ENCODE assay signal across 7 mouse cellular contexts in genomic region chr11:102406401-102406800, GRCm38 (mm10). TPM values are rescaled to one million over a fixed set of nuclear protein-coding genes. Genes with fewer than 3 reads are reported as not detected.
DNase-seq lines count a peak whose midpoint lies in the region; ATAC-seq and TF ChIP-seq lines count a peak whose summit lies in the region.

No protein-coding gene starts in this region.

- peak overlapping the region; percentile 87; the same call in 1 of the 2 replicates for H3K27ac ChIP-seq in lung, postnatal 0 days (ENCODE audit: low read length)
- no peak overlapping the region for H3K27ac ChIP-seq in forebrain, embryonic 11.5 days (ENCODE audit: low read depth, low read length)
- no peak overlapping the region for H3K27ac ChIP-seq in limb, embryonic 11.5 days (replicated peaks; ENCODE audit: low read depth, low read length)
- peak overlapping the region; percentile 94 for H3K27ac ChIP-seq in stomach, embryonic 15.5 days

- no peaks in the 10 kb centered on the region for H3K27me3 ChIP-seq in lung, postnatal 0 days (replicated peaks; ENCODE audit: insufficient read depth, low read length)
- H3K27me3 ChIP-seq in forebrain, embryonic 11.5 days (ENCODE audit: control insufficient read depth, insufficient read depth, low read length) = no peaks in the 10 kb centered on the region
- 0 out of 2 replicates have a peak, but pooled peaks cover 3% of the 10 kb centered on the region for H3K27me3 ChIP-seq in limb, embryonic 11.5 days (ENCODE audit: control insufficient read depth, insufficient read depth, low read length)
- H3K27me3 ChIP-seq in stomach, embryonic 15.5 days (replicated peaks) = peaks cover 4% of the 10 kb centered on the region; the same call in 1 of the 2 replicates

- TF ChIP-seq EP300 in lung, postnatal 0 days (IDR thresholded peaks at IDR 0.05) = no peak

- ATAC-seq in lung, postnatal 0 days = no peak
- ATAC-seq in forebrain, embryonic 11.5 days (replicated peaks; ENCODE audit: low FRiP score) = no peak
- no peak for ATAC-seq in limb, embryonic 11.5 days (ENCODE audit: insufficient number of reproducible peaks, low FRiP score, low TSS enrichment, low read depth)
- ATAC-seq in stomach, embryonic 15.5 days (ENCODE audit: insufficient read depth, low FRiP score, low read depth) = no peak

- H3K9ac ChIP-seq in lung, postnatal 0 days (replicated peaks; ENCODE audit: low read depth) = peak overlapping the region; percentile 68
- peak overlapping the region; percentile 89 for H3K9ac ChIP-seq in forebrain, embryonic 11.5 days (ENCODE audit: low read length)
- H3K9ac ChIP-seq in limb, embryonic 11.5 days (ENCODE audit: low read length) = peak overlapping the region; percentile 19; the same call in 1 of the 2 replicates
- H3K9ac ChIP-seq in stomach, embryonic 15.5 days = peak overlapping the region; percentile 86; the same call in 1 of the 2 replicates

- H3K9me3 ChIP-seq in lung, postnatal 0 days (ENCODE audit: low read length) = no peaks in the 10 kb centered on the region
- H3K9me3 ChIP-seq in forebrain, embryonic 11.5 days (ENCODE audit: control insufficient read depth, low read length) = no peaks in the 10 kb centered on the region
- H3K9me3 ChIP-seq in limb, embryonic 11.5 days (ENCODE audit: control insufficient read depth, low read length) = no peaks in the 10 kb centered on the region
- no peaks in the 10 kb centered on the region for H3K9me3 ChIP-seq in stomach, embryonic 15.5 days

- H3K4me3 ChIP-seq in lung, postnatal 0 days (ENCODE audit: low read depth, low read length) = peak overlapping the region; percentile 81
- peak overlapping the region; percentile 77 for H3K4me3 ChIP-seq in forebrain, embryonic 11.5 days (ENCODE audit: low read depth, low read length)
- H3K4me3 ChIP-seq in limb, embryonic 11.5 days (ENCODE audit: low read depth, low read length) = peak overlapping the region; percentile 76
- peak overlapping the region; percentile 90 for H3K4me3 ChIP-seq in stomach, embryonic 15.5 days (replicated peaks)

- peak overlapping the region; percentile 68 for H3K4me2 ChIP-seq in lung, postnatal 0 days (replicated peaks; ENCODE audit: low read depth, low read length)
- H3K4me2 ChIP-seq in forebrain, embryonic 11.5 days (ENCODE audit: low read depth, low read length, severe bottlenecking) = peak overlapping the region; percentile 82
- H3K4me2 ChIP-seq in limb, embryonic 11.5 days (ENCODE audit: low read depth, severe bottlenecking) = peak overlapping the region; percentile 87
- peak overlapping the region; percentile 86 for H3K4me2 ChIP-seq in stomach, embryonic 15.5 days

- WGBS in lung, postnatal 0 days = 14% methylated on average over 3 of the region's 3 CpGs
- WGBS in forebrain, embryonic 11.5 days = 13% methylated on average over 3 of the region's 3 CpGs
- WGBS in limb, embryonic 11.5 days = 4% methylated on average over 3 of the region's 3 CpGs
- WGBS in stomach, embryonic 15.5 days = 1% methylated on average over 3 of the region's 3 CpGs

- no peak for DNase-seq in lung, postnatal 0 days (ENCODE audit: low spot score)
- DNase-seq in lung, postnatal 36 days = no peak
- DNase-seq in forebrain, embryonic 11.5 days (ENCODE audit: low spot score) = no peak
- DNase-seq in limb, embryonic 11.5 days (ENCODE audit: low spot score) = no peak
- no peak for DNase-seq in ovary, postnatal 10 days (ENCODE audit: low spot score)
- DNase-seq in adrenal gland, adult 8-10 months = no peak

- peaks cover 9% of the 10 kb centered on the region; the same call in 1 of the 2 replicates for H3K4me1 ChIP-seq in lung, postnatal 0 days (ENCODE audit: insufficient read depth, low read depth, low read length)
- H3K4me1 ChIP-seq in forebrain, embryonic 11.5 days (replicated peaks; ENCODE audit: control insufficient read depth, insufficient read depth, low read length) = peaks cover 13% of the 10 kb centered on the region
- peaks cover 13% of the 10 kb centered on the region for H3K4me1 ChIP-seq in limb, embryonic 11.5 days (ENCODE audit: control insufficient read depth, insufficient read depth, low read length)
- H3K4me1 ChIP-seq in stomach, embryonic 15.5 days = peaks cover 22% of the 10 kb centered on the region

- H3K36me3 ChIP-seq in lung, postnatal 0 days (ENCODE audit: insufficient read depth, low read length) = peaks cover 10% of the 10 kb centered on the region
- peaks cover 9% of the 10 kb centered on the region for H3K36me3 ChIP-seq in forebrain, embryonic 11.5 days (ENCODE audit: control insufficient read depth, insufficient read depth, low read length)
- H3K36me3 ChIP-seq in limb, embryonic 11.5 days (ENCODE audit: control insufficient read depth, insufficient read depth, low read length) = peaks cover 15% of the 10 kb centered on the region
- H3K36me3 ChIP-seq in stomach, embryonic 15.5 days = peaks cover 19% of the 10 kb centered on the region

- TF ChIP-seq CTCF in lung, postnatal 0 days (IDR thresholded peaks at IDR 0.05) = no peak

RNA-seq across cellular contexts. Expression of gene Slc25a39, which starts 1.3 kb away (rescaled TPM):
- 214 TPM in 2 replicates for polyA plus RNA-seq in lung, postnatal 0 days (2015; fragmentation: Nextera tagmentation; extraction: Ambion mirVana)
- polyA plus RNA-seq in forebrain, embryonic 11.5 days (2014; fragmentation: Nextera tagmentation; extraction: Ambion mirVana) = 196 and 214 TPM in 2 replicates
- 166 and 180 TPM in 2 replicates for polyA plus RNA-seq in limb, embryonic 11.5 days (2014; fragmentation: Nextera tagmentation; extraction: Ambion mirVana)
- polyA plus RNA-seq in stomach, embryonic 15.5 days (2015; fragmentation: Nextera tagmentation; extraction: Ambion mirVana) = 256 and 259 TPM in 2 replicates
- total RNA-seq in adrenal gland, adult 8-10 months (2022) = 100 to 1,000 TPM; 343 to 469 (median 379) TPM

RNA-seq across cellular contexts. Expression of gene Rundc3a, which starts 13.2 kb away (rescaled TPM):
- 1.7 and 1.9 TPM in 2 replicates for polyA plus RNA-seq in lung, postnatal 0 days (2015; fragmentation: Nextera tagmentation; extraction: Ambion mirVana)
- polyA plus RNA-seq in forebrain, embryonic 11.5 days (2014; fragmentation: Nextera tagmentation; extraction: Ambion mirVana) = 33.1 and 35.4 TPM in 2 replicates
- polyA plus RNA-seq in limb, embryonic 11.5 days (2014; fragmentation: Nextera tagmentation; extraction: Ambion mirVana) = 0.57 and 1.0 TPM in 2 replicates
- polyA plus RNA-seq in stomach, embryonic 15.5 days (2015; fragmentation: Nextera tagmentation; extraction: Ambion mirVana) = 8.8 and 9.2 TPM in 2 replicates
- 10 to 100 TPM; 53.9 to 83.9 (median 77.5) TPM for total RNA-seq in adrenal gland, adult 8-10 months (2022)

RNA-seq across cellular contexts. Expression of gene Grn, which starts 23.7 kb away (rescaled TPM):
- polyA plus RNA-seq in lung, postnatal 0 days (2015; fragmentation: Nextera tagmentation; extraction: Ambion mirVana) = 215 and 223 TPM in 2 replicates
- polyA plus RNA-seq in forebrain, embryonic 11.5 days (2014; fragmentation: Nextera tagmentation; extraction: Ambion mirVana) = 65.7 and 72.8 TPM in 2 replicates
- polyA plus RNA-seq in limb, embryonic 11.5 days (2014; fragmentation: Nextera tagmentation; extraction: Ambion mirVana) = 58.8 and 60.5 TPM in 2 replicates
- polyA plus RNA-seq in stomach, embryonic 15.5 days (2015; fragmentation: Nextera tagmentation; extraction: Ambion mirVana) = 155 and 161 TPM in 2 replicates
- 100 to 1,000 TPM; 171 to 220 (median 202) TPM for total RNA-seq in adrenal gland, adult 8-10 months (2022)

RNA-seq across cellular contexts. Expression of gene Slc4a1, which starts 40.4 kb away (rescaled TPM):
- polyA plus RNA-seq in lung, postnatal 0 days (2015; fragmentation: Nextera tagmentation; extraction: Ambion mirVana) = 9.7 and 9.8 TPM in 2 replicates
- polyA plus RNA-seq in forebrain, embryonic 11.5 days (2014; fragmentation: Nextera tagmentation; extraction: Ambion mirVana) = 33.8 and 36.8 TPM in 2 replicates
- 20.4 and 24.6 TPM in 2 replicates for polyA plus RNA-seq in limb, embryonic 11.5 days (2014; fragmentation: Nextera tagmentation; extraction: Ambion mirVana)
- polyA plus RNA-seq in stomach, embryonic 15.5 days (2015; fragmentation: Nextera tagmentation; extraction: Ambion mirVana) = 31.8 and 68.8 TPM in 2 replicates
- under 1 TPM; 0.06 to 0.70 (median 0.31) TPM for total RNA-seq in adrenal gland, adult 8-10 months (2022)

RNA-seq across cellular contexts. Expression of gene Fam171a2, which starts 41.1 kb away (rescaled TPM):
- polyA plus RNA-seq in lung, postnatal 0 days (2015; fragmentation: Nextera tagmentation; extraction: Ambion mirVana) = 3.2 and 3.4 TPM in 2 replicates
- polyA plus RNA-seq in forebrain, embryonic 11.5 days (2014; fragmentation: Nextera tagmentation; extraction: Ambion mirVana) = 11.0 and 11.2 TPM in 2 replicates
- 5.5 and 7.9 TPM in 2 replicates for polyA plus RNA-seq in limb, embryonic 11.5 days (2014; fragmentation: Nextera tagmentation; extraction: Ambion mirVana)
- polyA plus RNA-seq in stomach, embryonic 15.5 days (2015; fragmentation: Nextera tagmentation; extraction: Ambion mirVana) = 5.5 and 6.1 TPM in 2 replicates
- 1 to 10 TPM; 3.8 to 6.2 (median 5.0) TPM for total RNA-seq in adrenal gland, adult 8-10 months (2022)

Comparison
In these comparisons a context has a peak if more than half of its experiments do, and no peak if none do; other contexts are left out.
1. H3K27ac ChIP-seq: peak in lung, postnatal 0 days (single experiment) and stomach, embryonic 15.5 days (single experiment); none in forebrain, embryonic 11.5 days (single experiment) and limb, embryonic 11.5 days (single experiment).
2. H3K9ac ChIP-seq: peak in every context shown above with its lines; median percentile 89 in forebrain, embryonic 11.5 days; 86 in stomach, embryonic 15.5 days; 68 in lung, postnatal 0 days; 19 in limb, embryonic 11.5 days.
3. Peak in every context shown above with its lines, with median percentiles within 50 percentile points of each other: H3K4me2 ChIP-seq and H3K4me3 ChIP-seq.